Mouse (Mus musculus) C2C12 (cell line): ENCODE results near the gene Tbl3. TPM values are rescaled to one million over a fixed set of nuclear protein-coding genes. Genes with fewer than 3 reads are reported as not detected.

Source experiments
- H3K27me3 ChIP-seq: one replicate; pipeline ENCODE4 v1.6.1; 2011; ENCODE audit not compliant: control insufficient read depth, insufficient read depth, insufficient read length
- H3K36me3 ChIP-seq: one replicate; pipeline ENCODE4 v1.6.1; 2011; ENCODE audit not compliant: control insufficient read depth, insufficient read depth
- H3K4me3 ChIP-seq: one replicate; pipeline ENCODE4 v1.5.1; 2011; ENCODE audit warnings: mild to moderate bottlenecking, control low read depth; ENCODE audit not compliant: poor library complexity, insufficient read depth, severe bottlenecking
- H3K79me2 ChIP-seq: one replicate; pipeline ENCODE4 v1.6.1; 2011; ENCODE audit not compliant: control insufficient read depth, insufficient read depth
- H3K79me3 ChIP-seq: one replicate; pipeline ENCODE4 v1.6.1; 2011; ENCODE audit warnings: low read depth, control low read depth
- H3ac ChIP-seq: one replicate; pipeline ENCODE3; 2011; ENCODE audit warnings: low read depth; ENCODE audit not compliant: control insufficient read depth, insufficient read length
- CEBPB ChIP-seq: IDR thresholded peaks from one replicate; pipeline ENCODE4 v1.6.1; 2011; ENCODE audit warnings: low read depth, mild to moderate bottlenecking, control low read depth, moderate library complexity
- CTCF ChIP-seq: IDR thresholded peaks from one replicate; pipeline ENCODE4 v1.5.1; 2011; ENCODE audit not compliant: control insufficient read depth, insufficient read depth, insufficient read length
- FOSL1 ChIP-seq: IDR thresholded peaks from one replicate; pipeline ENCODE4 v1.8.0; 2011; ENCODE audit warnings: mild to moderate bottlenecking, low read length; ENCODE audit not compliant: poor library complexity, insufficient read depth, severe bottlenecking
- MAX ChIP-seq: IDR thresholded peaks from one replicate; pipeline ENCODE4 v1.6.1; 2011; ENCODE audit warnings: mild to moderate bottlenecking, control low read depth
- MYOD1 ChIP-seq: IDR thresholded peaks from one replicate; pipeline ENCODE4 v1.6.1; 2011; ENCODE audit warnings: low read depth; ENCODE audit not compliant: control insufficient read depth, insufficient read length
- MYOG ChIP-seq: IDR thresholded peaks from one replicate; pipeline ENCODE4 v1.6.1; 2011; ENCODE audit not compliant: control insufficient read depth, insufficient read length; ENCODE audit errors: extremely low read depth
- USF1 ChIP-seq: IDR thresholded peaks from one replicate; pipeline ENCODE4 v1.6.1; 2011; ENCODE audit warnings: low read depth, mild to moderate bottlenecking, control low read depth, moderate library complexity
- polyA plus RNA-seq: library from polyadenylated mRNA; unstranded; fragments of >200 nt; fragmentation: generic; extraction: Trizol; gene quantifications from one replicate; pipeline ENCODE4 v1.2.1, GENCODE M21; 2012; ENCODE audit warnings: missing spikeins

The Tbl3 gene
- polyA plus RNA-seq, 1 experiment: 83.8 TPM

- Histone ChIP-seq H3K27me3 (peaks cover 6% of the 10 kb centered on the region), H3K79me3 (no peaks in the 10 kb centered on the region), H3K4me3 (peak within 1 kb of the TSS; percentile 61), H3K36me3 (no peaks in the 10 kb centered on the region), H3K79me2 (no peaks in the 10 kb centered on the region), H3ac (peak within 1 kb of the TSS; percentile 88)
- no peak for TF ChIP-seq MAX
- TF ChIP-seq CTCF: no peak
- TF ChIP-seq CEBPB: no peak
- no peak for TF ChIP-seq USF1
- TF ChIP-seq FOSL1: no peak
- TF ChIP-seq MYOG: no peak
- TF ChIP-seq MYOD1: no peak
Observed at GRCm38 (mm10) chr17:24736330-24737051, 29.0 kb upstream of the Tbl3 start, which contains the start of gene Msrb1. Gene Msrb1, plus strand, starts transcription at chr17:24736642.

GRCm38 (mm10) chr17:24735446-24735845 lies 28.0 kb upstream of the Tbl3 start:
- Histone ChIP-seq H3K27me3 (peaks cover 6% of the 10 kb centered on the region), H3ac (no peak overlapping the region), H3K36me3 (no peaks in the 10 kb centered on the region), H3K79me2 (no peaks in the 10 kb centered on the region), H3K79me3 (no peaks in the 10 kb centered on the region), H3K4me3 (no peak overlapping the region)
- no peak for TF ChIP-seq CTCF
- TF ChIP-seq FOSL1: no peak
- no peak for TF ChIP-seq USF1
- no peak for TF ChIP-seq CEBPB
- TF ChIP-seq MYOG: no peak
- no peak for TF ChIP-seq MAX
- TF ChIP-seq MYOD1: no peak

- Histone ChIP-seq H3K79me3 (no peaks in the 10 kb centered on the region), H3K36me3 (no peaks in the 10 kb centered on the region), H3K27me3 (peaks cover 6% of the 10 kb centered on the region), H3K79me2 (no peaks in the 10 kb centered on the region), H3K4me3 (no peak overlapping the region), H3ac (no peak overlapping the region)
- TF ChIP-seq MYOG: no peak
- no peak for TF ChIP-seq MAX
- TF ChIP-seq USF1: no peak
Observed at GRCm38 (mm10) chr17:24734513-24734912, 27.1 kb upstream of the Tbl3 start.

GRCm38 (mm10) chr17:24733434-24734050 lies 26.1 kb upstream of the Tbl3 start:
- no peaks in the 10 kb centered on the region for H3K79me2 ChIP-seq
- no peak overlapping the region for H3K4me3 ChIP-seq
- no peaks in the 10 kb centered on the region for H3K79me3 ChIP-seq
- H3K36me3 ChIP-seq: no peaks in the 10 kb centered on the region
- TF ChIP-seq CEBPB (no peak), FOSL1 (no peak), MYOG (no peak), MYOD1 (no peak), USF1 (no peak), CTCF (no peak), MAX (no peak)
- peaks cover 6% of the 10 kb centered on the region for H3K27me3 ChIP-seq
- no peak overlapping the region for H3ac ChIP-seq

- no peak overlapping the region for H3ac ChIP-seq
- H3K27me3 ChIP-seq: peaks cover 6% of the 10 kb centered on the region
- no peak overlapping the region for H3K4me3 ChIP-seq
- no peaks in the 10 kb centered on the region for H3K79me2 ChIP-seq
- H3K79me3 ChIP-seq: no peaks in the 10 kb centered on the region
- no peak for TF ChIP-seq USF1
- no peak for TF ChIP-seq MYOG
- no peak for TF ChIP-seq CTCF
- no peak for TF ChIP-seq FOSL1
- TF ChIP-seq MYOD1: no peak
- H3K36me3 ChIP-seq: no peaks in the 10 kb centered on the region
Observed at GRCm38 (mm10) chr17:24732233-24732935, 24.9 kb upstream of the Tbl3 start.

- no peaks in the 10 kb centered on the region for H3K36me3 ChIP-seq
- H3K27me3 ChIP-seq: peaks cover 6% of the 10 kb centered on the region
- no peaks in the 10 kb centered on the region for H3K79me2 ChIP-seq
- H3K4me3 ChIP-seq: no peak overlapping the region
- no peak overlapping the region for H3ac ChIP-seq
- H3K79me3 ChIP-seq: no peaks in the 10 kb centered on the region
- TF ChIP-seq CTCF (no peak), FOSL1 (no peak), USF1 (no peak), MYOD1 (no peak), MYOG (no peak), CEBPB (no peak), MAX (no peak)
Observed at GRCm38 (mm10) chr17:24730787-24731186, 23.3 kb upstream of the Tbl3 start.
